Mouse (Mus musculus) c-Kit-positive CD71-positive TER-119-positive erythroid progenitor cells, embryonic 14.5 days (primary cell): ENCODE measurements around the gene Cers6.

Experiments
- DNase-seq: peaks from one replicate; pipeline ENCODE4 v3.0.0-alpha.2; 2013; ENCODE audit warnings: low spot score

Gene Cers6

DNA sequence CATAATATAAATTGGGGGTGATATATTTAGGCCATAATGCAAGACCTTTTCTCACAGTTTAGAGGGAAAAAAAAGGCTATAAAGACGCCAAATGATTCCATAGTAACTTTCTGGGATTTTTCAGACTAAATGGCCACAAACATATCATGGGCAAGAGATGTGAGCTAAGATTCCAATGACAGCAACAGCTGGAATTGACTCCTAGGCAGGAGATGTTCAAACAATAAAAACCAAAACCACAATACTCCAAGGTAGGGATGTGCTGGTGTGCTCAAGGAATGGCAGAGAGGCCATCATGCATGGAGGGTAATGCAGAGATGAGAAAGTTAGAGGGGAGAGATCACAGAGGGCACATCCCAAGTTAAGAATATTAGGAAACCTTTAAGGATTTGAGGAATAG is 257.8 kb downstream of the Cers6 start:
- DNase-seq, result no peak

DNA sequence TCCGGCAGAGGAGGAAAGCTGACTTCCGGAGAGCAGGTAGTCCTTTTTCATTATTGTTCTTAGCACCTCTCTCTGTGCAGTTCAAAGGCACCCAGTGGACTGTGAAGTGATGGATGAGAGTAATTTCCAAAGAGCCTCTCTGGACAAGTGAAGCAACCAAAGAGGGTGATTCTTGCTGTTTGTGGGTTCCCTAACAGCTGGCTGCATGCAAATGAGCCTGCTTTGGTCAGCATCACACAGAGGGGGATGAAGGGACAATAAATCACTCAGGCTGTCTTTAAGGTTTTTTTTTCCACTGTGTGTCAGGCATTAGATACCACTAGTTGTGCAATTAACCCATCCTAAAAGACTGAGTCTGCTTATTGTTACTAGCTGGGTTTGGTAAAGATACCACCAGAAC is 258.5 kb downstream of the Cers6 start:
- DNase-seq, result no peak

DNA sequence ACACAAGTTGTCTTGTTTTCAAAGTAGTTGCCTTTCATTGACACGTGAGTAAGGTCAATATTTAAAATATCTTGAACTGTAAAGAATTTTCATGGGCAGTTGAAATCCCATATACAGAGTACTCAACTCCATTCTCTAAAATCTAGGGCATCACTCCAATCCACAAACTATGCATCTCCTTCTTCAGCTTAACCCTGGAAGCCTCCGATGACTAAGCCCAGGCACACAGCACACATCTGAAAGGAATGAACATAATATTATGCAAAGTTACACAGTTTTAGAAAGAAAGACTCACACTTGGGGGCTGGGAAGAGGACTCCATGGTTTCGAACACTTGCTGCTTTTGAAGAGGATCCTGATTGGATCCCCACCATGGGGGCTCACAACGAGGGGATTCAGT is 260.4 kb downstream of the Cers6 start:
- DNase-seq, result no peak

DNA sequence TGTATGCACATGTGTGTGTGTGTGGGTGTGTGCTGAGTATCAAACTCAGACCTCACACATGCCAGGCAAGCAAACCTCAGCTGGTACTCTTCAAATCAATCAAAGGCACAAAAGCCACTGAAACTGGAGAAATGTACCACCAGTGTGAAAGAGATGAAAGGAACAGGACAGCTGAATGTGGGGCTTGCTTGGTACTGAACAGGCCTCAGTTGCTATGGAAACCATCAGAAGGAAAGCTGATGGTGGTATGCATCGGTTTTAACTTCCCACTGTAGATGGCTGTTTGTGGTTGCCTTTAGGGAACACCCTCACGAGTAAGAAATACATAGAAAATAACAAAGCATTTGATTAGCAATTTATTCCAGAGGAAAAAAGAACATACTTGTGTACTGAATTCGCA is 264.2 kb downstream of the Cers6 start:
- no peak for DNase-seq

DNA sequence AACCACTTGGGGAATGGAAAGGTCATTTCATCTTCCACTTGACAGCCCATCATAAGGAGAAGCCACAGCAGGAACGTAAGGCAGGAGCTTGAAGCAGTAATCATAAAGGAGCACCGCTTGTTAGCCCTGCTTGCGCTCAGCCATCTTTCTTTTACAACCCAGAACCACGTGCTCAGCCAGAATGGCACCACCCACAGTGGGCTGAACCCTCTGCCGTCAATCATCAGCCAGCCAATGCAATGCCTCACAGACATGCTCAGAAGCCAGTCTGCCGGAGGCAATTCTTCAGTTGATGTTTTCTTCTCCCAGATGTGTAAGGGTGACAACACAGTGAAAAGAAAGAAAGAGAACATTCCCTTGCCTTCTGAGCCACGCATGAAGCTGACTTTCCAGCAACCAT is 267.1 kb downstream of the Cers6 start:
- DNase-seq, result no peak

DNA sequence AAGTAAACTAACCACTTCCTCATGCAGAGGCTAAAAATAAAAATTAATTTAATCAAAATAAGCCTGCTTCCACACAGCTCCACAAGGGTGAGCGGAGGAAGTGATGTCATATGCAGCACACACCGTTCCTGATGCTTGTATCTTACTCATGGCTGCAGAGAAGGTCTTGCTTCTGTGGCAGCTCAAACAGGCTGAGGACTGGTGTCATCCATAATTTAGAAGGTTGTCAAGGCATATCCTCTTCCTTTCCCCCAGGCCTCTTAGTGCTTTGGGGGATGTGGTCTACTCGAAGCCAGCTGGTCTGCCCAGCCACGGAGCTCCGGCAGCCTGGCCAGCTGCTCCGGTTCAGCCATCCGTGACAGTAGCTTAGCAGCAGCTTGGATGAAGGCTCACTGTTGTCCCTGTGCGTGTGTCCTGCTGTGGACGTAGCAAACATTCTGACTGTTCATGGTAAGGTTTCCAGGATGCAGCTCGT is 267.7 kb downstream of the Cers6 start:
- no peak for DNase-seq

DNA sequence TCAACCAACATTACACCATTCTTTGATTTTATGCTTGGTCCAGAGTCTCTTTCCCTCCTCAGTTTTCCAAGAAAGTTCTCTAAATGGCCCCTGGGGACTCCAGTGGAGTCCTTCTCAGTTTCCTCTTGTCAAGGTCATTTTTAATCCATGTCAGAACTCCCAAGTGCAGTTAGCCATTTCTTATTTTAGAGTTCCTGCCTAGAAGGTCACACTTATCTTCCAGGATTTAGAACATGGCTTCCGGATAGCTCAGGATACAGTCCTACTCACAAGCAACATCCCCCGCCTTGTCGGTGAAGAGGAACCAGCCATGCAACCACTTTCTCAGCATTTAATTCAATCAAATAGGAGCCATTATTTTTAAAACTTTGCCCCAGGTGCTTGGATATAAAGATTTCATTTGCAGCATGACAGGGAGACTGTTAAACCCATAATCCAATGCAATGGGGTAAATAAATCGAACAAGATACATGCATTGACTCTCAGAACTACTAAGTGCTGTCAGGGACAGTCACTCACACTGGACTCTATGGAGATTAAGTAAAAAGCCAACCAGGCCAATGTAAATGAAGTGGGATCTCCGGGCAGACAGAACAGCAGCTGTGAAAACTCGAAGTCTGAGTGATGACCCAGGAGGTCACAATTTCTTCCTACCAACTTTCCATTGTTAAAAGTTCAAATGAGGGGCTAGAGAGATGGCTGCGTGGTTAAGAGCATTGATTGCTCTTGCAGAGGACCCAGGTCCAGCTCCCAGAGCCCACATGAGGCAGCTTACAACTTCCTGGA is 268.4 kb downstream of the Cers6 start:
- no peak for DNase-seq

DNA sequence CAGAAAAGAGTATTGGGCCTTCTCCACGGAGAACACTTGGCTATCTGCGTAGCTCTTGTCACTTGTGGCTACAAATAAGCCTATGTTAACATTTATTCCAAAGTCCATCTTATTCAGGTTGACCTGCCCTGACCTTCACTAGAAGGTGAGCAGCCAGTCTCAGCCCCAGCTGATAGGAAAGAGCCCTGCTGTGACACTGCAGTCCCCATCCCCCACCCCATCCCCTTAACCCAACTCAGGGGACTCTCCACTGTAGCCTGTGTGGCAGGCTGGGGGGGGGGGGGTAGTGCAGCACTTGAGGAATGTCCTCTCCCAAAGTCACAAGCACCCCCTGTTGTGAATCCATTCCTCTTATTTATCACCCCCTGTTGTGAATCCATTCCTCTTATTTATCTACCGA is 270.8 kb downstream of the Cers6 start:
- DNase-seq, result no peak

DNA sequence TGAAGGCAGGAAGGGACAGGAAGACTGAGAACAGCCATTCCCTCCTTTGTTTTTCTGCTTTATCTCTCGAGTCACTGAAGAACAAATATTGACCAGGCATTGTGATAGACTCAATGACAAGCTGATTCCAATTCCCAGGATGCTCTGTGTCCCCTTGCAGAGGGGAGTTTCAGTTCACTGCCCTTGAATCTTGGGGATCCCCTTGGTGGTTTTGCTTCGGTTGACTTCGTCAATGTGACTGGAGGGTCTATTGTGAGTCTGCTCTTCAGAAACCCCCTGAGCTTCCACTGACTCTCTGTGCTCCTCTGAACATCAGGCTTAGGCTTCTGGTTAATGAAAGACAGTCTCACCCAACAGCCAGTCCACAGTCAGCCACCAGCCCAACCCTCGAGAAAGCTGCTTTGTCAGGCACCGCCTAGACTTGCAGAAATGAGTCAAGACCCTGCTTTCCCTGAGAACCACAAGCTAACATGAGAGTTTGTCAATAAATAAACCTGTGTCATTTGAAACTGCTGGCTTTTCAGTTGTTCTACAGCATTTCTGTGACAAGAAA is 271.3 kb downstream of the Cers6 start:
- DNase-seq, result no peak

DNA sequence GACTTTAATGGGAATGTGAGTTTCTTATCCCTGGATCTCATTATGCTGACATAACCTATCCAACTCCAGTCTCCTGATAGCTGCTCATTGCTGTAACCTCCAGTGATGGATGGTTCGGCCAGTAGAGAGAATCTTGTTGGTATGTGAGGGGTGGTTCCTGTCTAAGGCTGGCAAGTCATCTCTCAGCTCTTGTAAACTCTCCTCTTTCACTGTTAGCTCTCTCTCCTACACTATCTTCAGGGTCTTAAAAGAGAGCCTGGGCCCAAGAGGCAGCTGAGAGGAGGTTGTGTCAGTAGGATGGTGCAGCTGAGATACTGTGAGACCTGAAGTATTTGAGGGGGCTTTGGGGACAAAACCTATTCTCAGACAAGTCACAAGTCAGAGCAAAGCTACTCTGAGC is 272.9 kb downstream of the Cers6 start:
- no peak for DNase-seq

DNA sequence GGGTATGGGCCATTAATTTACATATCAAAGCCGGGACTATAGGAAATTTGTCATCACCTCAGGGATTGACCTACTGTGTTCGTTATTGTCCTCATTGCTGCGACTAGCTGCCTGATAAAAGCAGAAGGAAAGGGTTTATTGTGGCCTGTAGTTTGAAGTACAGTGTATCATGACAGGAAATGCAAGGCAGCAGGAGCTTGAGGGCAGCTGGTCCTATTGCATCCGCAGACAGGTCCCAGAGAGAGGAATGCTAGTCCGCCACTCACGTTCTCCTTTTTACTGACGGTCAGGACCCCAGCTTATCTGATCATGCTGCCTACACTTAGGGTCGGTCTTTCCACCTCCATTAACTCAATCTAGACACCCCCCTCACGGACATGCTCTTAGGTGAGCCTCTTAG is 273.7 kb downstream of the Cers6 start:
- no peak for DNase-seq

DNA sequence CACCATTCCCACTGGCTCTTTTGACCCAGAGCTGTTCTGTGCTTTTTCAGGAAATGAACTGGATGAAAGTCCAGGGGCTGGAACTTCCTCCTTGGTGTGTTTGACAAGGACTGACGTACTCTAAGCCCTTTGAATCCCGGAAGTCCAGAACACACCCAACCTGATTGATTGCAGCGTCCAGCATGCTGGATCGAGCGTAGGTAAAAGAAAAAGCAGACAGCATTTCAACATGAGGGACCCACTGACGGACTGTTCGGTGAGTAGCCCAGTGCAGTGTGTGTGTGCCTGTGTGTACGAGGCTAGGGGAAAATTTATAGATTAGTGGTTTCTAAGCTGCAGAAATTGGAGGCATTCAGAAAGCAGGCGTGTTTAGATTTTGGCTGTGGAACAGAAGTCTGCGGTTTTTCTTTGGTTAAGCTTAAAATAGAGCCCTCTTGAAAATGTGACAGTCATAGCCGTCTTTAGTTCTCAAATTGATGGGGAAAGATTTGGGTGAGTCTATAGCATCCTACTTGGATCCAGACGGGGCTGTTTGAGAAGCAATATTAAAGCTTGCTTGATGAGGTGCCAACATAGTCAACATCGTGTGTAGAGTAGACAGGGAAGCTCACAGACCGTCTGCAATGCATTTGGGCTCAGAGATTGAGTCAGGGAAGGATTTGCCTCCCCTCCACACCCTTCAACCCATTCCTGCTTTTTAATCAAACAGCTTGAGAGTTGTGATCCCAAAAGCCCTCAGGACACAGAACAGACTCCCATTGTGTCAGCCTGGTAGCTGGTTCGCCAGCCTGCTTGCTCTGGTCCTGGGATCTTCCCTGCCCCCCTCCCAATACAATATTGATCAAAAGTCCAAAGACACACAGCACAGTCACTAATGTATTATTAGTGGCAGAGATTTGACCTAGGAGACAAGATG is 274.7 kb downstream of the Cers6 start, which contains the start of gene Nostrin:
Gene Nostrin, plus strand, starts transcription at position 140 of the 916 bp plus-strand sequence.
- no peak for DNase-seq

DNA sequence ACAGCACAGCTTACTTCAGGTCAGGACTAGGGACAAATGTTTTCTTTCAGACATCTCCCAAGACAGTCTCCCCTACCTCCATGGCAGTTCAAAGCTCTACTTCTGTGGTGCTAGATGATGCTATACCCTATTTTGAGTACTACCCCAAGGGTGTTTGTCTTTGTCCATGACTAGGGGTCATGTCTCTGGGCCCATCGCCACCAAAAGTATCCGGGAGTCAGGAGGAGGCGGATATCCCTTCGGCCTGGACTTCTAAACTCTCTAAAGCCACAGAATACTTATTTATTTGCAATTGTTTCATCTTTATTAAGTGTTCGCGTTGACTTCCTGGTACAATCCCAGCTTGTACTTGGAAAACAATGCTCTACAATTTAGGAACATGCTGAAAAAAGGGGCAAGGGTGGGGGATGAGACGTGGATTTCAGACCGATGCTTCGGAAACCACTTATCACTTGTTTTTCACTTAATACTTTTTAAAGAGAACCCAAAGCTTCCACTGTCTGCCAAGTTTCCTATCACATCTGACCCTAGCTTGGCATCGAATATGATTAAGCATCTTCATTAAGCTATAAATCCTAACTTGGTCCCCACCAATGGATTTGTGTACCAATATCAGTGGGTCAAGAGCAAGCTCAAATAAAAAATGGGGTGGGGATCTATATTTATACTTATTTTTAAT is 276.3 kb downstream of the Cers6 start:
- DNase-seq, result no peak

DNA sequence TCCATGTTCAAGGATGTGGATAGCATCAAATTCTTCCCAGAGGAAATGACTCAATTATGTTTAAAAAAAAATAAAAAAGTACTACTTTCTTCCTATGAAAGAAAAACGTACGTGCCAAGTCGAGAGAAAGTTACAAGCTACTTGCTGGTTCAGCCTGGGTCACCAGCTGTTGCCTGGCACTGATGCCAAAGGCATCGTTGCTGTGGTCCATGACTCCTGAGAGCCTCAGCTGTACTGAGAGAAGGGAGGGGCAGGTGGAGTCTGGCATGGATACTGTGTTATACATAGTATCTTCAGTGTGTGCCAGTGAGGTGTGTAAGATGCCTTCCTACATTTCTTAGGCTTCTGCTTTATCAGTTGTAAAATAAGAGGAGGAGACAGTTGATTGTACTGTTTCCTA is 277.5 kb downstream of the Cers6 start:
- DNase-seq, result no peak

DNA sequence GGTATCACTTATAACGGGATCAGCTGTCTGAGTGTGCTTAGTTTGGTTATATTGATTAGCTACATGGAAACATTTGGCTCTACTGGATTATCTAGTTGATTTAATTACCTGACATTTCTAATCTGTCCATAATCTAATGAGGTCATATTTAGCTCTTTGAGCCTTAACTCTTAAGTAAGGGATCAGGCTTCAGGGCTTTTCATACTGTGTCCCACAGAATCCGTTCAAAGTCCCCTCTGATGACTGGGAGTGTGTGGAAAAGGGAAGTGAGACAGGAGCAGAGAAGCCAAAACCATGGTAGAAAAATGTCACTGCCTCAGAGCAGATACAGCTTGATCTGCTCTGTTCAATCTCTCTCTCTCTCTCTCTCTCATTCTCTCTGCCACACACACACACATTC is 279.0 kb downstream of the Cers6 start:
- DNase-seq, result no peak

DNA sequence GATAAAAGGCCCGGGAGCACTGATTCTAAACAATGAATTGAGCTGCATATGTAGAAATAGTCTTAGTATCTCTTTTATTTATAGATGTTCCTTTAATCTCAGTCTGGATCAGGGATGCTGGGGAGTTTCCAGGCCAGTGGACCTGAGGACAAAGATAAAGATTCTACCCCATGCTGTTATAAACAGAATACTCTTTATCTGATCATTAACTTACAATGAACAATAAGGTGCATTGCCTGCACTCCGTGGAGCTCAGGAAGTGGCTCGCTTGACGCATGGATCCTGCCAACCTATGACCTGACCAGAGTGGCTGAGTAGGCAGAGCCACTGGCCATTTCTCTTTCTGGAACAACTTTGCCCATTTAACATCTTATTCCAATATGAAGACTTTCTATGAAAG is 279.6 kb downstream of the Cers6 start:
- no peak for DNase-seq

DNA sequence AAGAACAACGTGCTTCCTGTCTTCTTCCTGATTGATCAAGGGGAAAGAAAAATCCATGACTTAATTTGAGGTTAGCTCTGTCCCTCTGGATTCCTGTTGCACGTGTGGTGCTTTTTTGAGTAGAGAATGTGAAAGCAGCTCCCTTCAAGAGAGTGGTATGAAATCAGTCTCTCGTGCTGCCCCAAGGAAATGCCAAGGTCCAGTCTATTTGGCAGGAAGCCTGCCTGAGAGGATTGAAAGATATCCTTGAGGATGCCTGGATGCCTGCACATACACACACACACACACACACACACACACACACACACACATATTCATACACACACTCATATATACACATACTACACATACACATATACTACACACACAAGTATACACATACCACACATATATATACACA is 287.4 kb downstream of the Cers6 start:
- no peak for DNase-seq

DNA sequence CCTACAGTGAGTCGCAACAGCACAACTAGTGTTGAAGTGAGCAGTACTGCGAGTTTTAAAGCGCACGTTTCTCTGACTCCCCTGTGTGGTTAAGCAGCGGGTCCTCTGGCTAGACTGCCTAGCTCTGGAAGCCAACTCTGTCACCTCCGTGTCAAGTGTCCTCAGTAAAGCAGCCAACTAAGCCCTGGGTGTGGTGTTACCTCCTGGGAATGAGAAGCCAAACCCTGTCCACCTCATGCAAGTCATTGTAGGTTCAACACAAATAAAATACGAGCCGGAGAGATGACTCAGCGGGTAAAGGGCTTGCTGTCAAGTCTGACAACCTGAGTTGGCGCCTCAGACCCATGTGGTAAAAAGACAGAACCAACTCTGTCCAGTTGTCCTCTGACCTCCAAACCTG is 287.9 kb downstream of the Cers6 start:
- DNase-seq, result no peak

DNA sequence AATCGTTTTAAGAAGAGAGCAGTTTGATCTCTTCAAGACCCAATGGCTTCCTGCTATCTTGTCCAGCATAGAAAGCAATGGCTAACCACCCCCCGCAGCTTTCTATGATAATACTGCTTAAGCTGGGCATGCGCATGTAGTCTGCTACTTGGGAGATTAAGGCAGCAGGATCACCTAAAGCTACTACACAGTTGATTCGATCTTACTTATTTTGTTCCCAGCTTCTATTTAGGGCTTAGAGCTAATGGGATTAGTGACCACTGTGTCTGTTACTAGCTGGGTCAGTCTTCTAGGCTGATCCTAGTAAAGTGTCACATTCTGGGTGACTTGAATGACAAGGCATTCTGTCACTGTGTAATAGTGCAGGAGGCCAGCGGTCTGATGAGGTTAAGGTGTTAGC is 289.6 kb downstream of the Cers6 start:
- no peak for DNase-seq

DNA sequence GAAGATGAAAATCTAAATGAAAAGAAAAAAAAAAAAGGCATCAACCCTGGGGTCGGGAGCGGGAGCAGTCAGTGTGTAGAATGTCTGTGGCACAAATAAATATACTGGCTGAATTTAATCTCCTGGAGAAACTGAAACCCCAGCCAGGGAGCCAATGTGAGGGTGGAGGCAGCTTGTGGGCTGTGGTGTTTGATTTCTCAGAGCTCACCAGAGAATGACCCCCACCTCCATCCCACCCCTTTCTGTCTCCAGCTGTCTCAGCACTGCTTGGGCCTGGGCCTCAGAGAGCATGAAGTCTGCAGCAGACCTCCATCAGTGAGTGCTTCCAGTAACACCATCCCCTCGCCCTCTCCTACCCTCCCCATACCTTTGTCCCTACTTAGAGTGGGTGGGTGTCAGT is 294.6 kb downstream of the Cers6 start:
- no peak for DNase-seq

DNA sequence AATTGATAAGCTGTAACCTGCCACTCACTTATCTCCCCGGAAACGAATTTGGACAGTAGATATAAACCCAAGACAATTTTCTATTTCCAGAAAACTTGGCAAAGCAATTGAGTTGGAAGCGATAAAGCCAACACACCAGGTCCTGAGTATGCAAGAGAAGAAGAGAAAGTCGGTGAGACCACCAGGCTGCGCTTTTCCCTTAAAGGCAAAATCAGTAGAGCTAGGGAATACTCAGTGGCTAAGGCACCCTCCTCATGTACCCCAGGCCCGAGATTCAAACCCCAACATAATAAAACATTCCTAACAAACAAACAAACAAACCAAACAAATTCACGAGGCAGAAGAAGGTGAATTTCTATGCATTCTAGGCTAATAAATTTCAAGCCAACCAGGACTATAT is 295.0 kb downstream of the Cers6 start:
- no peak for DNase-seq

DNA sequence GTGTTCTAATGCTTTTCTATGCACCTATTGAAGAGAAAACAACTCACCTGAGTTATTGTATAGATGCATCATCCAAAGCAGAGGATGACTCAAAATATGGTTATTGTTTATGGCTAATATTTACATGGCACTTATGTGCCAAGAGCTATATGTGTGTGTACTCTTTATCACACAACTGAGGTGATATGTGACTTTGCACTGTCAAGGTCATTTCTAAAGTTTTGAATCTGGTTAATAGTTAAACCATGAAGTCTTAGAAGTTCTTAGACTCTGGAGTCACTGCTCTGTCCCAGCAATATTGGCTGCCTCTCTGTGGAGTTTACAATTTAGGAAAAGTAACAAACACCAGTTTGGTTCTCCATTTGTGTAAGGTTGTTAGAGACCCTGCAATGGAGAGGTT is 297.7 kb downstream of the Cers6 start:
- DNase-seq, result no peak
